Mouse (Mus musculus) layer of hippocampus, adult 2 months (tissue): ENCODE data around the gene Fbxl7. TPM values are rescaled to one million over a fixed set of nuclear protein-coding genes. Genes with fewer than 3 reads are reported as not detected.

Experiments used
- DNase-seq, 2 experiments: peaks; one replicate each; pipeline ENCODE4 v3.0.0; 2022; ENCODE audit warnings: low spot score in 2 of 2
- H3K27ac ChIP-seq: fragments of 200-600 bp; 2 replicates; pipeline ENCODE4 v1.8.1; 2022
- H3K4me3 ChIP-seq: fragments of 200-600 bp; 2 replicates; pipeline ENCODE4 v1.8.1; 2022; ENCODE audit warnings: mild to moderate bottlenecking
- CTCF ChIP-seq: fragments of 200-600 bp; conservative IDR thresholded peaks from 2 replicates; pipeline ENCODE4 v1.8.1; 2022; ENCODE audit warnings: antibody characterized with exemption, mild to moderate bottlenecking, moderate library complexity
- total RNA-seq, 2 experiments: library from RNA; stranded (reverse); gene quantifications; 2 replicates each; pipeline ENCODE4 v1.2.3; 2021

Gene Fbxl7
- total RNA-seq, 2 experiments from 2014 or later: 7.0 to 9.0 TPM

DNA sequence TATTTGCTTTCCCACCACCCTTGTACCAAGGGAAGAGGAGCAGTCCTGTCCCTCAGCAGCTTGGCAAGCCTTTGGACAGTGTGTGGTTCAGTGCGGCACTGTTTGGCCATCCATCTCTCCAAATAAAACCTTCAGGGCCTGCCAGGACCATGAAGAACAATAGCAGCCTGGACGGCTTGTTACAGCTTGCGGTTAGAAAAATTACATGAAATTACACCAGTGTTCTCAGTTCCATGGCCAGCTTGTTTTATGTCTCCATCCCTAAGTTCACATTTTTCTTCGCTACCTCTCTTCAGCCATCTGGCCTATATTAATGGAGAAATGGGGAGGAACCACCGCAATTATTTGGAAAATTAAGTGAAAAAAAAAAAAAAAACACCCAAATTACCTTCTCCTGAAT lies 259.8 kb downstream of the Fbxl7 start:
- no peak overlapping the region for H3K27ac ChIP-seq
- no peak overlapping the region for H3K4me3 ChIP-seq
- no peak for TF ChIP-seq CTCF
- no peak for DNase-seq

GRCm38 (mm10) chr15:26628181-26628580 lies 267.2 kb downstream of the Fbxl7 start:
- H3K27ac ChIP-seq: no peak overlapping the region
- H3K4me3 ChIP-seq: no peak overlapping the region
- DNase-seq: no peak

GRCm38 (mm10) chr15:26623242-26623641 lies 272.1 kb downstream of the Fbxl7 start:
- H3K4me3 ChIP-seq: no peak overlapping the region
- H3K27ac ChIP-seq: no peak overlapping the region
- no peak for DNase-seq
- no peak for TF ChIP-seq CTCF

More at GRCm38 (mm10) chr15:26628181-26628580, 267.2 kb downstream of the Fbxl7 start:
- no peak for TF ChIP-seq CTCF

DNA sequence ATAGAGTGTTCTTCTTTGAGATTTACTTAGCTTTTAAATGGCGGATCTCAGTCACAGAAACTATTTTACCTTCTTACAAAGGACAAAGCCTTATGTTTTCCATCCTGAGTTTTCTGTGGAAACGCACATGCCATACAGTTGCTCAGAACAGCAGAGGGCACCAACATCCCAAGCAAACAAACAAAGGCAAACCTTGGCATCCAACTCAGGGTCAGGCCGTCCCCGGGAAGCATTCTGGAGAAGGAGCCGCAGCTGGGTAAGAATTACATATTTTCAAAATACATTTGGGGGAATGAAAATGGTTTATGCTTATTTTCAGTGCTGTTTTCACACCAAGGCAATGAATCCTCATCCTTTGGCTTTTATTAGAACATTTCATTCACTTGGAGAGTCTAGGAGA lies 275.1 kb downstream of the Fbxl7 start:
- H3K4me3 ChIP-seq: no peak overlapping the region
- TF ChIP-seq CTCF: peak; percentile 85
- H3K27ac ChIP-seq: no peak overlapping the region
- DNase-seq: peak; percentile 26 to 58

DNA sequence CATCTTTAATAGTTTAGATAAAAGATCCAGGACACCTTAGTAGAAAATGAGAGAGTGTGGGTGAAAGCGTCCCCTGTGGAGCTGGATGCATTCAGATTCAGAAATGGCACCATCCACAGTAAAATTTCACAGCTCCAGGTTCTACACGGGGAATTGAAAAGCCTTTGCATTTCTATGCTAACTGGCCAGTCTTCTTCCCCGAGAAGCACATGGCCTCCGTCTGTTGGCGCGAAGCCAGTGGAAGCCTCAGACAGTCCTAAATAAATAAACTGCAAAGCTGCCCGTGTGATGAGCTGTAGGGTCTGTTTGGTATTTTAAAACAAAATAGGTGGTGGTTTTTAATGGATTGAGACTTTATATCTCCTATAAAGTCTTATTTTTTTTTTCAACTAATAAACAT lies 276.2 kb downstream of the Fbxl7 start:
- H3K4me3 ChIP-seq: no peak overlapping the region
- TF ChIP-seq CTCF: no peak
- H3K27ac ChIP-seq: no peak overlapping the region
- no peak for DNase-seq

GRCm38 (mm10) chr15:26596239-26596638 lies 299.1 kb downstream of the Fbxl7 start:
- no peak for TF ChIP-seq CTCF
- no peak for DNase-seq
- Histone ChIP-seq H3K27ac (no peak overlapping the region), H3K4me3 (no peak overlapping the region)

- no peak for TF ChIP-seq CTCF
- Histone ChIP-seq H3K27ac (no peak overlapping the region), H3K4me3 (no peak overlapping the region)
- DNase-seq: no peak
Observed at GRCm38 (mm10) chr15:26579947-26580709, 315.3 kb downstream of the Fbxl7 start.

DNA sequence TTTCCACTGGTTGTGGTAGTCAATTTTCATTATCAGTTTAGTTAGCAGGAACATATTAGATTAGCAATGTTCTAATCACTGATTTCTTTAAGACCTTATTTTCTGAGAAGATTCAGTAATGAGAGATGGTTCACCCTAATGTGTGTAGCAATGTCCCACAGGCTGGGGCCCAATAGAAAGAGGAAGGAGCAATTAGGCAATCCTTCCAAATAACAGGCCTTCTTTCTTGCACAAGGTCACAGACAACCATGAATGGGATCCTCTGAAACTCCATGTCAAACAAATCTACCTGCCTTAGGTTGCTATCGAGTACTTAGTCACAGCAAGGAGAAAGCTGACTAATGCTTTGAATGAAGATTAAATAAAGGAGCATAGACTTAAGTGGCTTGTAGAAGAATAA lies 316.9 kb downstream of the Fbxl7 start:
- Histone ChIP-seq H3K27ac (no peak overlapping the region), H3K4me3 (no peak overlapping the region)
- DNase-seq: no peak
- no peak for TF ChIP-seq CTCF

DNA sequence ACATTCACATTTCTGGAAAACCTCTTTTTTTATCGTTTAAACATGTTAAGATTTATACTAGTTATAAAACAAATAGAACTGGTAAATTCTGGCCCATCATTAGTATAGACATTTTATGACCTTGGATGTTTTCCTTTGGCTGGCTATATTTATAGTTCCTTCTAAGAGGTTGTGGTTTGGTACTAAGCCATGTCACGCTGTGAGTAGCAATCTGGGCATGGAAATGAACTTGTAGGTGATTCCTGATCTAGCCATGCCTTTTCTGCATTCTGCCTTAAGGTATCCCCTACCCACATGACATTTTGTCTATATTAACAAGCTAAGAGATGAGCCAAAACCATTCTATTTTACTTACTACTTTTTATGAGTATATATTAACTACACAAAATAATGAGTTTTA lies 329.3 kb downstream of the Fbxl7 start:
- TF ChIP-seq CTCF: no peak
- no peak for DNase-seq
- no peak overlapping the region for H3K4me3 ChIP-seq
- H3K27ac ChIP-seq: no peak overlapping the region

- no peak for DNase-seq
- Histone ChIP-seq H3K4me3 (no peak overlapping the region), H3K27ac (no peak overlapping the region)
- no peak for TF ChIP-seq CTCF
Observed at GRCm38 (mm10) chr15:26553620-26554019, 341.8 kb downstream of the Fbxl7 start.

GRCm38 (mm10) chr15:26533997-26534700 lies 361.2 kb downstream of the Fbxl7 start:
- Histone ChIP-seq H3K4me3 (no peak overlapping the region), H3K27ac (no peak overlapping the region)
- TF ChIP-seq CTCF: no peak
- DNase-seq: no peak

- no peak for DNase-seq
- H3K27ac ChIP-seq: no peak overlapping the region
- H3K4me3 ChIP-seq: no peak overlapping the region
- TF ChIP-seq CTCF: no peak
Observed at GRCm38 (mm10) chr15:26519220-26519631, 376.2 kb downstream of the Fbxl7 start.

DNA sequence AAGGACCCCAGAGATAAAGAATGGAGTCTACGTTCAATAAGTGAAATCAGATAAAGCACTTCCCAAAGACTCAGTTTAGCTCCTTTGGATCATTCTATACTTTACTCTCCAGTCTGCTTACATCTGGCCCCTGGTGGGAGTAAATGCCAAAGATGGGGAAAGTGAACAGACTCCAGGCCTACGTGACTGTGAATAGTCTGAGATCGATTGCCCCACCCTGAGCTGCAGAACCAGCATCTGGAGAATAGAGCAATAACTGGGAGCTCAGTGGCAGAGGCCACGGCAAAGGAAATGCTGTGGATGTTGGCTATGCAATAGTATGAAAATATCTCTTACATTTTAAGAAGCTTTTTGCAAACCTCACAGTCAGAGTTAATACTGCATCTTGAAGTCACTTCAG lies 394.4 kb downstream of the Fbxl7 start:
- TF ChIP-seq CTCF: no peak
- Histone ChIP-seq H3K27ac (no peak overlapping the region), H3K4me3 (no peak overlapping the region)
- DNase-seq: no peak
